ENCODE assay signal across 19 mouse cellular contexts in the genomic region with DNA sequence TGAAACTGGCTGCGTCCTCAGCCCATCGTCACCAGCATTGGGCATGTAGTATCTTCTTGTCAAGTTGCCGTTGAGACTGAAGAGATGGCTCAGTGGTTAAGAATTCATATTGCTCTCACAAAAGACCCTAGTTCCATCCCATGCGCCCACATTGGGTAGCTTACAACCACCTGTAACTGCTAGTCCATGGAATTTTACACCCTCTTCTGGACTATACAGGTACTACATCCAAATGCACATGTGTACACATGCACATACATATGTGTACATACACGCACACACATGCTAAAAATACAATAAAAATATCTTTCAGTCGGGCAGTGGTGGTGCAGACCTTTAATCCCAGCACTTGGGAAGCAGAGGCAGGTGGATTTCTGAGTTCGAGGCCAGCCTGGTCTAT. TPM values are rescaled to one million over a fixed set of nuclear protein-coding genes. Genes with fewer than 3 reads are reported as not detected.
A peak's percentile ranks its signal among the peaks of the same experiment; 100 is the strongest.
DNase-seq lines count a peak whose midpoint lies in the region; ATAC-seq and TF ChIP-seq lines count a peak whose summit lies in the region.
"Had no signal": no experiment of that assay in that cellular context is flagged by ENCODE, and none has a peak within 500 bp of the region (broad histone marks: within the 10 kb centered on the region; RNA-seq: fewer than 3 reads in every experiment).

No protein-coding gene starts in this region.

- H3K9ac ChIP-seq in forebrain, postnatal 0 days: no peak overlapping the region
- no peak overlapping the region for H3K9ac ChIP-seq in liver, adult 2 months (ENCODE audit: low read depth, low read length)
- no peak overlapping the region for H3K9ac ChIP-seq in liver, embryonic 12.5 days
- no peak overlapping the region for H3K9ac ChIP-seq in MEL (ENCODE audit: control insufficient read depth, low read depth, low read length, poor library complexity, severe bottlenecking)
- H3K9ac ChIP-seq: liver, embryonic 13.5 days had no signal

- no peak for ATAC-seq in forebrain, postnatal 0 days
- ATAC-seq in liver, embryonic 12.5 days: no peak
- ATAC-seq: forebrain, embryonic 14.5 days had no signal

- no peak overlapping the region for H3K27ac ChIP-seq in forebrain, postnatal 0 days (ENCODE audit: low read depth, low read length)
- H3K27ac ChIP-seq in forebrain, embryonic 10.5 days: no peak overlapping the region
- no peak overlapping the region for H3K27ac ChIP-seq in liver, adult 2 months (replicated peaks; ENCODE audit: insufficient read depth, low read depth, low read length)
- H3K27ac ChIP-seq in liver, embryonic 12.5 days: no peak overlapping the region
- no peak overlapping the region for H3K27ac ChIP-seq in MEL (ENCODE audit: control insufficient read depth, low read depth, low read length)
- H3K27ac ChIP-seq: heart, embryonic 10.5 days; liver, embryonic 13.5 days; macrophage had no signal

- no peaks in the 10 kb centered on the region for H3K79me2 ChIP-seq in liver, adult 2 months (ENCODE audit: control insufficient read depth, insufficient read depth, low read length)
- H3K79me2 ChIP-seq in MEL (ENCODE audit: control insufficient read depth, insufficient read depth, low read length, poor library complexity): no peaks in the 10 kb centered on the region

- H3K4me2 ChIP-seq in forebrain, postnatal 0 days (ENCODE audit: low read depth): no peak overlapping the region
- no peak overlapping the region for H3K4me2 ChIP-seq in liver, embryonic 12.5 days
- H3K4me2 ChIP-seq: liver, embryonic 13.5 days had no signal

- TF ChIP-seq RAD21 in MEL (IDR thresholded peaks at IDR 0.05; ENCODE audit: low read depth, low read length): peak; percentile 50

- no peak overlapping the region for H3K4me3 ChIP-seq in forebrain, postnatal 0 days (ENCODE audit: low read depth, low read length)
- no peak overlapping the region for H3K4me3 ChIP-seq in forebrain, embryonic 10.5 days
- no peak overlapping the region for H3K4me3 ChIP-seq in liver, adult 2 months (ENCODE audit: insufficient read depth, low read depth, low read length)
- H3K4me3 ChIP-seq in liver, embryonic 12.5 days: no peak overlapping the region
- no peak overlapping the region for H3K4me3 ChIP-seq in MEL (ENCODE audit: control insufficient read depth in 1 of 2, insufficient read depth in 1 of 2, low read depth in 2 of 2, low read length in 2 of 2)
- H3K4me3 ChIP-seq: heart, embryonic 10.5 days; liver, embryonic 13.5 days had no signal

- WGBS in forebrain, postnatal 0 days: 84% methylated on average over 7 of the region's 7 CpGs
- WGBS in forebrain, embryonic 10.5 days: 83% methylated on average over 7 of the region's 7 CpGs
- WGBS in liver, adult 2 months: 80% methylated on average over 7 of the region's 7 CpGs
- WGBS in liver, embryonic 12.5 days (ENCODE audit: insufficient replicate concordance): 70% methylated on average over 7 of the region's 7 CpGs

- TF ChIP-seq CTCF in forebrain, postnatal 0 days (IDR thresholded peaks at IDR 0.05; ENCODE audit: low read depth): peak; percentile 46; the same call in 1 of the 2 replicates
- TF ChIP-seq CTCF in liver, adult 2 months (IDR thresholded peaks at IDR 0.05; ENCODE audit: low read depth, low read length): no peak
- TF ChIP-seq CTCF in MEL (IDR thresholded peaks at IDR 0.05 in 2 of 3, conservative IDR thresholded peaks at IDR 0.05 in 1 of 3; ENCODE audit: control insufficient read depth in 1 of 3, insufficient read depth in 1 of 3, low read depth in 2 of 3, low read length in 3 of 3, poor library complexity in 1 of 3, severe bottlenecking in 1 of 3): peak in 2 of 3 experiments; percentile 49 to 59; a peak in 4 of 6 replicates

- no peaks in the 10 kb centered on the region for H3K9me3 ChIP-seq in forebrain, postnatal 0 days (ENCODE audit: low read length)
- peaks cover 14% of the 10 kb centered on the region for H3K9me3 ChIP-seq in forebrain, embryonic 10.5 days
- H3K9me3 ChIP-seq in liver, embryonic 12.5 days (replicated peaks): no peaks in the 10 kb centered on the region; the same call in 1 of the 2 replicates
- H3K9me3 ChIP-seq in MEL (replicated peaks; ENCODE audit: insufficient read depth, low read length): no peaks in the 10 kb centered on the region
- H3K9me3 ChIP-seq: heart, embryonic 10.5 days; liver, embryonic 13.5 days had no signal

- no peak for TF ChIP-seq EP300 in MEL (IDR thresholded peaks at IDR 0.05; ENCODE audit: low read depth in 1 of 2, low read length in 2 of 2)

- no peak for TF ChIP-seq POLR2A in liver, adult 2 months (IDR thresholded peaks at IDR 0.05; ENCODE audit: extremely low read depth, insufficient read depth, low read length)
- no peak for TF ChIP-seq POLR2A in MEL (IDR thresholded peaks at IDR 0.05; ENCODE audit: control insufficient read depth in 1 of 2, insufficient read depth in 1 of 2, low read depth in 1 of 2, low read length in 2 of 2, poor library complexity in 1 of 2)

- DNase-seq in forebrain, postnatal 0 days: no peak
- no peak for DNase-seq in forebrain, embryonic 10.5 days (ENCODE audit: extremely low spot score, low spot score)
- DNase-seq in liver, adult 2 months (ENCODE audit: extremely low read depth, low read depth, low spot score): peak; percentile 2
- DNase-seq in MEL (ENCODE audit: low read depth, low spot score): peak; percentile 52
- DNase-seq in retina, embryonic 14.5 days (ENCODE audit: low spot score): peak; percentile 35
- no peak for DNase-seq in right cerebral cortex, postnatal 36 days (ENCODE audit: low spot score in 2 of 2)
- no peak for DNase-seq in gastrocnemius, postnatal 25 days
- DNase-seq: adrenal gland, postnatal 14 days; cerebellum, postnatal 14 days; gastrocnemius, postnatal 10 days; kidney, adult 2 months; liver, embryonic 13.5 days had no signal

- H3K4me1 ChIP-seq in forebrain, postnatal 0 days (ENCODE audit: insufficient read depth): no peaks in the 10 kb centered on the region
- H3K4me1 ChIP-seq in forebrain, embryonic 10.5 days: peaks cover 20% of the 10 kb centered on the region
- no peaks in the 10 kb centered on the region; the same call in 1 of the 2 replicates for H3K4me1 ChIP-seq in liver, adult 2 months (ENCODE audit: control insufficient read depth, insufficient read depth, low read length)
- peaks cover 17% of the 10 kb centered on the region for H3K4me1 ChIP-seq in liver, embryonic 12.5 days
- no peaks in the 10 kb centered on the region for H3K4me1 ChIP-seq in MEL (ENCODE audit: control insufficient read depth in 1 of 2, insufficient read depth in 2 of 2, low read length in 2 of 2)

- H3K36me3 ChIP-seq in forebrain, postnatal 0 days (ENCODE audit: insufficient read depth): peaks cover 20% of the 10 kb centered on the region
- no peaks in the 10 kb centered on the region for H3K36me3 ChIP-seq in forebrain, embryonic 10.5 days (replicated peaks)
- H3K36me3 ChIP-seq in liver, adult 2 months (ENCODE audit: control insufficient read depth, insufficient read depth, low read length): no peaks in the 10 kb centered on the region
- no peaks in the 10 kb centered on the region for H3K36me3 ChIP-seq in liver, embryonic 12.5 days
- H3K36me3 ChIP-seq in MEL (ENCODE audit: control insufficient read depth in 1 of 2, insufficient read depth in 2 of 2, low read length in 2 of 2): no peaks in the 10 kb centered on the region
- H3K36me3 ChIP-seq: heart, embryonic 10.5 days; liver, embryonic 13.5 days had no signal

- H3K27me3 ChIP-seq in forebrain, postnatal 0 days (ENCODE audit: insufficient read depth, low read length): peaks cover 70% of the 10 kb centered on the region
- H3K27me3 ChIP-seq in forebrain, embryonic 10.5 days (ENCODE audit: poor library complexity, severe bottlenecking): peaks cover 99% of the 10 kb centered on the region
- peaks cover 26% of the 10 kb centered on the region for H3K27me3 ChIP-seq in liver, adult 2 months (ENCODE audit: control insufficient read depth, insufficient read depth, low read length)
- H3K27me3 ChIP-seq in liver, embryonic 12.5 days (replicated peaks): peaks cover 100% of the 10 kb centered on the region
- no peaks in the 10 kb centered on the region; a peak in 1 of 4 replicates for H3K27me3 ChIP-seq in MEL (ENCODE audit: control insufficient read depth in 1 of 2, insufficient read depth in 2 of 2, low read length in 2 of 2)

RNA-seq across cellular contexts. Expression of a gene that starts 41.0 kb away (rescaled TPM):
- total RNA-seq in forebrain, postnatal 0 days (2014; rRNA removed): 18.8 and 22.3 TPM in 2 replicates
- polyA plus RNA-seq in forebrain, postnatal 0 days (2015; fragmentation: Nextera tagmentation; extraction: Ambion mirVana): 2.5 and 3.8 TPM in 2 replicates
- polyA plus RNA-seq in forebrain, embryonic 10.5 days (2016; fragmentation: Nextera tagmentation; extraction: Ambion mirVana): 0.20 and 0.37 TPM in 2 replicates
- total RNA-seq in liver, adult 2 months (2014; rRNA removed): under 0.01 TPM in 1 of 2 replicates, not detected in the other
- 0.06 TPM in 1 of 2 replicates, not detected in the other for polyA plus RNA-seq in liver, adult 2 months (2012; rRNA removed)
- polyA plus RNA-seq in liver, embryonic 12.5 days (2016; fragmentation: Nextera tagmentation; extraction: Ambion mirVana): 0.11 and 0.12 TPM in 2 replicates
- total RNA-seq in MEL (2012; rRNA removed): 0.19 and 0.36 TPM in 2 replicates
- under 1 TPM in 1 of 2 experiments, not detected in 1; 0.68 TPM for polyA plus RNA-seq in MEL (2012; ENCODE audit: insufficient read depth in 1 of 2, insufficient read length in 2 of 2, low read depth in 1 of 2, low replicate concordance in 2 of 2, missing spikeins in 1 of 2)
- total RNA-seq in gastrocnemius, postnatal 25 days (2021): under 1 TPM in 1 of 2 experiments, not detected in 1; 0.05 TPM
- total RNA-seq: hematopoietic stem cell, adult 5-6 weeks had no signal

RNA-seq across cellular contexts. Expression of a gene that starts 41.3 kb away (rescaled TPM):
- 11.6 and 14.3 TPM in 2 replicates for total RNA-seq in forebrain, postnatal 0 days (2014; rRNA removed)
- 16.3 and 18.9 TPM in 2 replicates for polyA plus RNA-seq in forebrain, postnatal 0 days (2015; fragmentation: Nextera tagmentation; extraction: Ambion mirVana)
- 34.8 and 45.5 TPM in 2 replicates for polyA plus RNA-seq in forebrain, embryonic 10.5 days (2016; fragmentation: Nextera tagmentation; extraction: Ambion mirVana)
- total RNA-seq in liver, adult 2 months (2014; rRNA removed): 142 and 148 TPM in 2 replicates
- 268 and 304 TPM in 2 replicates for polyA plus RNA-seq in liver, adult 2 months (2012; rRNA removed)
- 895 and 897 TPM in 2 replicates for polyA plus RNA-seq in liver, embryonic 12.5 days (2016; fragmentation: Nextera tagmentation; extraction: Ambion mirVana)
- total RNA-seq in MEL (2012; rRNA removed): 183 and 245 TPM in 2 replicates
- polyA plus RNA-seq in MEL (2012; ENCODE audit: insufficient read depth in 1 of 2, insufficient read length in 2 of 2, low read depth in 1 of 2, low replicate concordance in 2 of 2, missing spikeins in 1 of 2): 100 to 1,000 TPM in 1 of 2 experiments, not detected in 1; 210 TPM
- 10 to 100 TPM; 11.0 to 17.2 TPM for total RNA-seq in gastrocnemius, postnatal 25 days (2021)

RNA-seq across cellular contexts. Expression of a gene that starts 49.3 kb away (rescaled TPM):
- not detected in 2 replicates for total RNA-seq in forebrain, postnatal 0 days (2014; rRNA removed)
- polyA plus RNA-seq in forebrain, postnatal 0 days (2015; fragmentation: Nextera tagmentation; extraction: Ambion mirVana): not detected in 2 replicates
- polyA plus RNA-seq in forebrain, embryonic 10.5 days (2016; fragmentation: Nextera tagmentation; extraction: Ambion mirVana): 1.4 TPM in 1 of 2 replicates, not detected in the other
- not detected in 2 replicates for total RNA-seq in liver, adult 2 months (2014; rRNA removed)
- polyA plus RNA-seq in liver, adult 2 months (2012; rRNA removed): not detected in 2 replicates
- polyA plus RNA-seq in liver, embryonic 12.5 days (2016; fragmentation: Nextera tagmentation; extraction: Ambion mirVana): not detected in 2 replicates
- total RNA-seq in MEL (2012; rRNA removed): 0.42 TPM in 1 of 2 replicates, not detected in the other
- polyA plus RNA-seq in MEL (2012; ENCODE audit: insufficient read depth in 1 of 2, insufficient read length in 2 of 2, low read depth in 1 of 2, low replicate concordance in 2 of 2, missing spikeins in 1 of 2): 1 to 10 TPM in 1 of 2 experiments, not detected in 1; 2.7 TPM
- not detected for total RNA-seq in gastrocnemius, postnatal 25 days (2021)
- total RNA-seq: gastrocnemius, postnatal 10 days; hematopoietic stem cell, adult 5-6 weeks had no signal
- polyA plus RNA-seq: embryonic facial prominence, embryonic 14.5 days; kidney, adult 2 months; macrophage; neural tube, embryonic 14.5 days had no signal

RNA-seq across cellular contexts. Expression of a gene that starts 50.7 kb away (rescaled TPM):
- 30.2 and 35.6 TPM in 2 replicates for total RNA-seq in forebrain, postnatal 0 days (2014; rRNA removed)
- polyA plus RNA-seq in forebrain, postnatal 0 days (2015; fragmentation: Nextera tagmentation; extraction: Ambion mirVana): 31.8 and 33.1 TPM in 2 replicates
- 62.4 and 67.7 TPM in 2 replicates for polyA plus RNA-seq in forebrain, embryonic 10.5 days (2016; fragmentation: Nextera tagmentation; extraction: Ambion mirVana)
- 3.6 and 4.4 TPM in 2 replicates for total RNA-seq in liver, adult 2 months (2014; rRNA removed)
- polyA plus RNA-seq in liver, adult 2 months (2012; rRNA removed): 19.8 and 23.9 TPM in 2 replicates
- 32.1 and 36.1 TPM in 2 replicates for polyA plus RNA-seq in liver, embryonic 12.5 days (2016; fragmentation: Nextera tagmentation; extraction: Ambion mirVana)
- total RNA-seq in MEL (2012; rRNA removed): 24.2 and 25.4 TPM in 2 replicates
- polyA plus RNA-seq in MEL (2012; ENCODE audit: insufficient read depth in 1 of 2, insufficient read length in 2 of 2, low read depth in 1 of 2, low replicate concordance in 2 of 2, missing spikeins in 1 of 2): 10 to 100 TPM in 1 of 2 experiments, not detected in 1; 77.0 TPM
- 1 to 10 TPM in 1 of 2 experiments, under 1 TPM in 1; 1.00 to 3.1 TPM for total RNA-seq in gastrocnemius, postnatal 25 days (2021)

Comparison
In these comparisons a context has a peak if more than half of its experiments do, and no peak if none do; other contexts are left out.
1. DNase-seq: peak in liver, adult 2 months (single experiment), MEL (single experiment) and retina, embryonic 14.5 days (single experiment); none in forebrain, postnatal 0 days (single experiment), forebrain, embryonic 10.5 days (single experiment), right cerebral cortex, postnatal 36 days (0 of 2) and gastrocnemius, postnatal 25 days (single experiment).